Mouse (Mus musculus): ENCODE data around the gene Pdzd7. TPM values are rescaled to one million over a fixed set of nuclear protein-coding genes. Genes with fewer than 3 reads are reported as not detected.

The Pdzd7 gene
- polyA plus RNA-seq, 1 experiment, result 0.74 TPM

- Histone ChIP-seq H3K4me3 (ENCODE audit: insufficient read depth, low read length) (peak within 1 kb of the TSS; percentile 67), H3K27ac (ENCODE audit: insufficient read depth, low read length) (peak within 1 kb of the TSS; percentile 99), H3K4me1 (ENCODE audit: control insufficient read depth, insufficient read depth, low read length) (0 out of 2 replicates have a peak, but pooled peaks cover 6% of the 10 kb centered on the region)
- TF ChIP-seq CTCF (IDR thresholded peaks at IDR 0.05; ENCODE audit: borderline replicate concordance, insufficient read depth, low read length) (no peak), POLR2A (IDR thresholded peaks at IDR 0.05; ENCODE audit: low read depth, low read length) (peak; percentile 19; the same call in 1 of the 2 replicates)
Observed at GRCm38 (mm10) chr19:45014335-45014971, 31.1 kb downstream of the Pdzd7 start, which contains the start of gene Lzts2. TSS of gene Lzts2 (plus strand) at chr19:45014414.

- Histone ChIP-seq H3K4me1 (ENCODE audit: control insufficient read depth, insufficient read depth, low read length) (0 out of 2 replicates have a peak, but pooled peaks cover 6% of the 10 kb centered on the region), H3K27ac (ENCODE audit: insufficient read depth, low read length) (no peak overlapping the region), H3K4me3 (ENCODE audit: insufficient read depth, low read length) (no peak overlapping the region)
- no peak for TF ChIP-seq CTCF (IDR thresholded peaks at IDR 0.05; ENCODE audit: borderline replicate concordance, insufficient read depth, low read length)
- no peak for TF ChIP-seq POLR2A (IDR thresholded peaks at IDR 0.05; ENCODE audit: low read depth, low read length)
Observed at GRCm38 (mm10) chr19:45013581-45014225, 31.8 kb downstream of the Pdzd7 start.

GRCm38 (mm10) chr19:45012636-45013035, 32.9 kb downstream of the Pdzd7 start:
- Histone ChIP-seq H3K4me3 (ENCODE audit: insufficient read depth, low read length) (no peak overlapping the region), H3K4me1 (ENCODE audit: control insufficient read depth, insufficient read depth, low read length) (peaks cover 8% of the 10 kb centered on the region; the same call in 1 of the 2 replicates), H3K27ac (ENCODE audit: insufficient read depth, low read length) (no peak overlapping the region)
- TF ChIP-seq CTCF (IDR thresholded peaks at IDR 0.05; ENCODE audit: borderline replicate concordance, insufficient read depth, low read length) (no peak), POLR2A (IDR thresholded peaks at IDR 0.05; ENCODE audit: low read depth, low read length) (no peak)

GRCm38 (mm10) chr19:45012219-45012618, 33.3 kb downstream of the Pdzd7 start:
- H3K4me1 ChIP-seq (ENCODE audit: control insufficient read depth, insufficient read depth, low read length), result peaks cover 12% of the 10 kb centered on the region
- no peak overlapping the region for H3K4me3 ChIP-seq (ENCODE audit: insufficient read depth, low read length)
- TF ChIP-seq POLR2A (IDR thresholded peaks at IDR 0.05; ENCODE audit: low read depth, low read length), result no peak
- no peak for TF ChIP-seq CTCF (IDR thresholded peaks at IDR 0.05; ENCODE audit: borderline replicate concordance, insufficient read depth, low read length)
- H3K27ac ChIP-seq (ENCODE audit: insufficient read depth, low read length), result no peak overlapping the region

GRCm38 (mm10) chr19:45010646-45011045, 34.9 kb downstream of the Pdzd7 start:
- Histone ChIP-seq H3K4me3 (ENCODE audit: insufficient read depth, low read length) (no peak overlapping the region), H3K4me1 (ENCODE audit: control insufficient read depth, insufficient read depth, low read length) (peaks cover 12% of the 10 kb centered on the region), H3K27ac (ENCODE audit: insufficient read depth, low read length) (no peak overlapping the region)
- TF ChIP-seq CTCF (IDR thresholded peaks at IDR 0.05; ENCODE audit: borderline replicate concordance, insufficient read depth, low read length) (no peak), POLR2A (IDR thresholded peaks at IDR 0.05; ENCODE audit: low read depth, low read length) (no peak)

GRCm38 (mm10) chr19:45007425-45008191, 37.9 kb downstream of the Pdzd7 start:
- Histone ChIP-seq H3K4me3 (ENCODE audit: insufficient read depth, low read length) (peak overlapping the region; percentile 73), H3K27ac (ENCODE audit: insufficient read depth, low read length) (no peak overlapping the region), H3K4me1 (ENCODE audit: control insufficient read depth, insufficient read depth, low read length) (peaks cover 8% of the 10 kb centered on the region)
- TF ChIP-seq CTCF (IDR thresholded peaks at IDR 0.05; ENCODE audit: borderline replicate concordance, insufficient read depth, low read length) (no peak), POLR2A (IDR thresholded peaks at IDR 0.05; ENCODE audit: low read depth, low read length) (no peak)

GRCm38 (mm10) chr19:45007021-45007420, 38.5 kb downstream of the Pdzd7 start:
- peaks cover 8% of the 10 kb centered on the region for H3K4me1 ChIP-seq (ENCODE audit: control insufficient read depth, insufficient read depth, low read length)
- TF ChIP-seq CTCF (IDR thresholded peaks at IDR 0.05; ENCODE audit: borderline replicate concordance, insufficient read depth, low read length), result no peak
- peak; percentile 32; the same call in 1 of the 2 replicates for TF ChIP-seq POLR2A (IDR thresholded peaks at IDR 0.05; ENCODE audit: low read depth, low read length)
- H3K27ac ChIP-seq (ENCODE audit: insufficient read depth, low read length), result peak overlapping the region; percentile 75

GRCm38 (mm10) chr19:45005957-45006712, 39.4 kb downstream of the Pdzd7 start, which contains the start of gene Mrpl43:
TSS of gene Mrpl43 (minus strand) at chr19:45006442.
- peak within 1 kb of the TSS; percentile 75 for H3K27ac ChIP-seq (ENCODE audit: insufficient read depth, low read length)

More at GRCm38 (mm10) chr19:45007021-45007420, 38.5 kb downstream of the Pdzd7 start:
- peak overlapping the region; percentile 73 for H3K4me3 ChIP-seq (ENCODE audit: insufficient read depth, low read length)

GRCm38 (mm10) chr19:45005444-45005843, 40.1 kb downstream of the Pdzd7 start, which contains the start of gene Twnk:
TSS of gene Twnk (plus strand) at chr19:45005663.
- H3K4me1 ChIP-seq (ENCODE audit: control insufficient read depth, insufficient read depth, low read length), result peaks cover 8% of the 10 kb centered on the region
- peak within 1 kb of the TSS; percentile 73 for H3K4me3 ChIP-seq (ENCODE audit: insufficient read depth, low read length)
- TF ChIP-seq POLR2A (IDR thresholded peaks at IDR 0.05; ENCODE audit: low read depth, low read length), result peak; percentile 46; the same call in 1 of the 2 replicates
- no peak for TF ChIP-seq CTCF (IDR thresholded peaks at IDR 0.05; ENCODE audit: borderline replicate concordance, insufficient read depth, low read length)
- peak within 1 kb of the TSS; percentile 75 for H3K27ac ChIP-seq (ENCODE audit: insufficient read depth, low read length)

More at GRCm38 (mm10) chr19:45005957-45006712, 39.4 kb downstream of the Pdzd7 start, which contains the start of gene Mrpl43:
- peaks cover 8% of the 10 kb centered on the region for H3K4me1 ChIP-seq (ENCODE audit: control insufficient read depth, insufficient read depth, low read length)
- H3K4me3 ChIP-seq (ENCODE audit: insufficient read depth, low read length), result peak within 1 kb of the TSS; percentile 73
- TF ChIP-seq POLR2A (IDR thresholded peaks at IDR 0.05; ENCODE audit: low read depth, low read length), result no peak; the same call in none of the 2 replicates
- no peak for TF ChIP-seq CTCF (IDR thresholded peaks at IDR 0.05; ENCODE audit: borderline replicate concordance, insufficient read depth, low read length)
